8 mouse cellular contexts compared by ENCODE assay signal in the genomic region with DNA sequence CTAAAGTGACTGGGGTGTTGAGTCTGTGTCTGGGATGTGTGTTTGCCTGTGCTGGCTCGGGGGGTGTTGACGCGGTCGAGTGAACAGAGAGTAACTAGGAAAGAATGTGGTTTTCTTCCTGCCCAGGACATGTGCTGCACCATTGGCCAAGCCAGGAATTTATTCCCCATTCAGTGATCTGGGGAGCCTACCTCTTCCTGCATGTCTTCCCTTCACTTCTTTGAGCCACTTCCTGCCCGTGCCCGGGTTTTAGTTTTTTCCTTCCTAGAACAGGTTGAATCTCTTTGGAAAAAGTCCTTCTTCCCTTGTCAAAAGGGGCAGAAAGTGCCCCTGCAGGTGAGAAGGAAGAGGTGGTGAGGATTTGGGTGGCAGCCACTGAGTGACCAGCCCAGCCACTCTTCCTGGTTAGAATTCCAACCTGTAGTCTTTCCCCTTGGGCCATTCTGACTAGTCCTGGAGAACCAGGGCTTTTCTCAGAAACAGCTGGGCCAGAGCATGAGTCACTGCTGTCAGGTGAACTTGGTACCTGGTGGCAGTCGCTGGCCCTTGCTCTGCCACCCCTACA. TPM values are rescaled to one million over a fixed set of nuclear protein-coding genes. Genes with fewer than 3 reads are reported as not detected.
DNase-seq lines count a peak whose midpoint lies in the region; ATAC-seq and TF ChIP-seq lines count a peak whose summit lies in the region.

No protein-coding gene starts in this region.

- peak; percentile 97 for DNase-seq in heart, adult 11 months
- DNase-seq in heart, postnatal 14 days, result no peak
- no peak for DNase-seq in embryonic facial prominence, embryonic 14.5 days (ENCODE audit: low spot score)
- no peak for DNase-seq in intestine, embryonic 14.5 days (ENCODE audit: low spot score)
- DNase-seq in lung, postnatal 0 days (ENCODE audit: low spot score), result peak; percentile 78
- DNase-seq in right cerebral cortex, postnatal 36 days (ENCODE audit: low spot score in 2 of 2), result no peak
- no peak for DNase-seq in urinary bladder, adult 18-20 months (ENCODE audit: low spot score in 2 of 2)

- no peak for ATAC-seq in embryonic facial prominence, embryonic 14.5 days (ENCODE audit: low read depth)
- no peak for ATAC-seq in intestine, embryonic 14.5 days (replicated peaks; ENCODE audit: low FRiP score, low TSS enrichment, low read depth)
- no peak for ATAC-seq in lung, postnatal 0 days
- no peak for ATAC-seq in inflammation-experienced regulatory T-cells, adult 6 months

- H3K4me3 ChIP-seq in embryonic facial prominence, embryonic 14.5 days (ENCODE audit: low read depth, low read length), result peak overlapping the region; percentile 73
- H3K4me3 ChIP-seq in intestine, embryonic 14.5 days (ENCODE audit: low read depth, low read length), result peak overlapping the region; percentile 79
- peak overlapping the region; percentile 90 for H3K4me3 ChIP-seq in lung, postnatal 0 days (ENCODE audit: low read depth, low read length)

- peaks cover 14% of the 10 kb centered on the region for H3K36me3 ChIP-seq in embryonic facial prominence, embryonic 14.5 days (ENCODE audit: control insufficient read depth, insufficient read depth, low read length)
- peaks cover 15% of the 10 kb centered on the region for H3K36me3 ChIP-seq in intestine, embryonic 14.5 days (ENCODE audit: control insufficient read depth, insufficient read depth, low read length)
- 0 out of 2 replicates have a peak, but pooled peaks cover 8% of the 10 kb centered on the region for H3K36me3 ChIP-seq in lung, postnatal 0 days (ENCODE audit: insufficient read depth, low read length)

- 44% methylated on average over 7 of the region's 7 CpGs for WGBS in embryonic facial prominence, embryonic 14.5 days
- 44% methylated on average over 7 of the region's 7 CpGs for WGBS in intestine, embryonic 14.5 days
- 15% methylated on average over 7 of the region's 7 CpGs for WGBS in lung, postnatal 0 days

- H3K4me2 ChIP-seq in embryonic facial prominence, embryonic 14.5 days (ENCODE audit: low read depth, low read length), result peak overlapping the region; percentile 87
- peak overlapping the region; percentile 96 for H3K4me2 ChIP-seq in intestine, embryonic 14.5 days (ENCODE audit: low read length)
- H3K4me2 ChIP-seq in lung, postnatal 0 days (replicated peaks; ENCODE audit: low read depth, low read length), result peak overlapping the region; percentile 85

- H3K27me3 ChIP-seq in embryonic facial prominence, embryonic 14.5 days (replicated peaks; ENCODE audit: control insufficient read depth, insufficient read depth, low read length), result no peaks in the 10 kb centered on the region
- H3K27me3 ChIP-seq in intestine, embryonic 14.5 days (replicated peaks; ENCODE audit: control insufficient read depth, insufficient read depth, low read length), result no peaks in the 10 kb centered on the region
- H3K27me3 ChIP-seq in lung, postnatal 0 days (replicated peaks; ENCODE audit: insufficient read depth, low read length), result no peaks in the 10 kb centered on the region

- H3K27ac ChIP-seq in embryonic facial prominence, embryonic 14.5 days (replicated peaks; ENCODE audit: low read depth, low read length), result no peak overlapping the region
- no peak overlapping the region for H3K27ac ChIP-seq in intestine, embryonic 14.5 days (ENCODE audit: low read depth)
- H3K27ac ChIP-seq in lung, postnatal 0 days (ENCODE audit: low read length), result peak overlapping the region; percentile 95

- H3K9me3 ChIP-seq in embryonic facial prominence, embryonic 14.5 days (ENCODE audit: control insufficient read depth, low read length), result no peaks in the 10 kb centered on the region
- no peaks in the 10 kb centered on the region for H3K9me3 ChIP-seq in intestine, embryonic 14.5 days (ENCODE audit: control insufficient read depth, low read length)
- no peaks in the 10 kb centered on the region for H3K9me3 ChIP-seq in lung, postnatal 0 days (ENCODE audit: low read length)

- no peak; the same call in 1 of the 2 replicates for TF ChIP-seq EP300 in lung, postnatal 0 days (IDR thresholded peaks at IDR 0.05)

- no peak for TF ChIP-seq CTCF in lung, postnatal 0 days (IDR thresholded peaks at IDR 0.05)

- H3K4me1 ChIP-seq in embryonic facial prominence, embryonic 14.5 days (ENCODE audit: control insufficient read depth, insufficient read depth, low read length), result peaks cover 14% of the 10 kb centered on the region
- H3K4me1 ChIP-seq in intestine, embryonic 14.5 days (replicated peaks; ENCODE audit: control insufficient read depth, insufficient read depth, low read length), result peaks cover 26% of the 10 kb centered on the region
- peaks cover 22% of the 10 kb centered on the region for H3K4me1 ChIP-seq in lung, postnatal 0 days (ENCODE audit: insufficient read depth, low read depth, low read length)

- peak overlapping the region; percentile 84 for H3K9ac ChIP-seq in embryonic facial prominence, embryonic 14.5 days (ENCODE audit: low read depth, low read length)
- H3K9ac ChIP-seq in intestine, embryonic 14.5 days (ENCODE audit: low read length), result peak overlapping the region; percentile 84
- H3K9ac ChIP-seq in lung, postnatal 0 days (replicated peaks; ENCODE audit: low read depth), result peak overlapping the region; percentile 87

- intact Hi-C loops in heart, postnatal 14 days (cut with DNase I), result loop anchor here (5.0 kb wide), 1 partner anchor 47 kb away; no protein-coding TSS in a partner anchor

RNA-seq across cellular contexts. Expression of a gene that starts 1.3 kb away (rescaled TPM):
- total RNA-seq in heart, postnatal 14 days (2021), result 10 to 100 TPM; 15.5 to 16.5 TPM
- polyA plus RNA-seq in embryonic facial prominence, embryonic 14.5 days (2014; fragmentation: Nextera tagmentation; extraction: Ambion mirVana), result 17.3 and 21.7 TPM in 2 replicates
- polyA plus RNA-seq in intestine, embryonic 14.5 days (2014; fragmentation: Nextera tagmentation; extraction: Ambion mirVana), result 16.6 and 18.5 TPM in 2 replicates
- polyA plus RNA-seq in lung, postnatal 0 days (2015; fragmentation: Nextera tagmentation; extraction: Ambion mirVana), result 11.8 and 13.0 TPM in 2 replicates
- polyA plus RNA-seq in inflammation-experienced regulatory T-cells, adult 6 months (2017; shearing (Covaris generic)), result 10 to 100 TPM; 30.5 to 37.0 (median 35.6) TPM

RNA-seq across cellular contexts. Expression of a gene that starts 12.8 kb away (rescaled TPM):
- total RNA-seq in heart, postnatal 14 days (2021), result 10 to 100 TPM; 75.3 to 76.6 TPM
- polyA plus RNA-seq in embryonic facial prominence, embryonic 14.5 days (2014; fragmentation: Nextera tagmentation; extraction: Ambion mirVana), result 51.0 and 59.8 TPM in 2 replicates
- 71.1 and 77.6 TPM in 2 replicates for polyA plus RNA-seq in intestine, embryonic 14.5 days (2014; fragmentation: Nextera tagmentation; extraction: Ambion mirVana)
- polyA plus RNA-seq in lung, postnatal 0 days (2015; fragmentation: Nextera tagmentation; extraction: Ambion mirVana), result 56.1 and 62.4 TPM in 2 replicates
- 100 to 1,000 TPM; 138 to 187 (median 180) TPM for polyA plus RNA-seq in inflammation-experienced regulatory T-cells, adult 6 months (2017; shearing (Covaris generic))

RNA-seq across cellular contexts. Expression of a gene that starts 13.1 kb away (rescaled TPM):
- 100 to 1,000 TPM; 150 to 163 TPM for total RNA-seq in heart, postnatal 14 days (2021)
- polyA plus RNA-seq in embryonic facial prominence, embryonic 14.5 days (2014; fragmentation: Nextera tagmentation; extraction: Ambion mirVana), result 202 and 234 TPM in 2 replicates
- polyA plus RNA-seq in intestine, embryonic 14.5 days (2014; fragmentation: Nextera tagmentation; extraction: Ambion mirVana), result 271 and 278 TPM in 2 replicates
- 222 and 228 TPM in 2 replicates for polyA plus RNA-seq in lung, postnatal 0 days (2015; fragmentation: Nextera tagmentation; extraction: Ambion mirVana)
- 100 to 1,000 TPM; 133 to 156 (median 138) TPM for polyA plus RNA-seq in inflammation-experienced regulatory T-cells, adult 6 months (2017; shearing (Covaris generic))

RNA-seq across cellular contexts. Expression of a gene that starts 30.0 kb away (rescaled TPM):
- total RNA-seq in heart, postnatal 14 days (2021), result 1,000 to 10,000 TPM; 1,458 to 1,541 TPM
- polyA plus RNA-seq in embryonic facial prominence, embryonic 14.5 days (2014; fragmentation: Nextera tagmentation; extraction: Ambion mirVana), result 991 and 1,091 TPM in 2 replicates
- polyA plus RNA-seq in intestine, embryonic 14.5 days (2014; fragmentation: Nextera tagmentation; extraction: Ambion mirVana), result 1,195 and 1,247 TPM in 2 replicates
- polyA plus RNA-seq in lung, postnatal 0 days (2015; fragmentation: Nextera tagmentation; extraction: Ambion mirVana), result 723 and 836 TPM in 2 replicates
- 1,000 to 10,000 TPM; 2,608 to 4,221 (median 3,776) TPM for polyA plus RNA-seq in inflammation-experienced regulatory T-cells, adult 6 months (2017; shearing (Covaris generic))

RNA-seq across cellular contexts. Expression of a gene that starts 34.0 kb away (rescaled TPM):
- 100 to 1,000 TPM; 105 TPM for total RNA-seq in heart, postnatal 14 days (2021)
- polyA plus RNA-seq in embryonic facial prominence, embryonic 14.5 days (2014; fragmentation: Nextera tagmentation; extraction: Ambion mirVana), result 144 and 148 TPM in 2 replicates
- 130 and 136 TPM in 2 replicates for polyA plus RNA-seq in intestine, embryonic 14.5 days (2014; fragmentation: Nextera tagmentation; extraction: Ambion mirVana)
- polyA plus RNA-seq in lung, postnatal 0 days (2015; fragmentation: Nextera tagmentation; extraction: Ambion mirVana), result 103 and 117 TPM in 2 replicates
- polyA plus RNA-seq in inflammation-experienced regulatory T-cells, adult 6 months (2017; shearing (Covaris generic)), result 10 to 100 TPM; 67.7 to 85.1 (median 84.4) TPM

Comparison
In these comparisons a context has a peak if more than half of its experiments do, and no peak if none do; other contexts are left out.
1. DNase-seq: peak in heart, adult 11 months (single experiment) and lung, postnatal 0 days (single experiment); none in heart, postnatal 14 days (0 of 2), embryonic facial prominence, embryonic 14.5 days (single experiment), intestine, embryonic 14.5 days (single experiment), right cerebral cortex, postnatal 36 days (0 of 2) and urinary bladder, adult 18-20 months (0 of 2).
2. Peak in every context shown above with its lines, with median percentiles within 50 percentile points of each other: H3K4me2 ChIP-seq, H3K4me3 ChIP-seq and H3K9ac ChIP-seq.